8 mouse cellular contexts compared by ENCODE assay signal in the genomic region with DNA sequence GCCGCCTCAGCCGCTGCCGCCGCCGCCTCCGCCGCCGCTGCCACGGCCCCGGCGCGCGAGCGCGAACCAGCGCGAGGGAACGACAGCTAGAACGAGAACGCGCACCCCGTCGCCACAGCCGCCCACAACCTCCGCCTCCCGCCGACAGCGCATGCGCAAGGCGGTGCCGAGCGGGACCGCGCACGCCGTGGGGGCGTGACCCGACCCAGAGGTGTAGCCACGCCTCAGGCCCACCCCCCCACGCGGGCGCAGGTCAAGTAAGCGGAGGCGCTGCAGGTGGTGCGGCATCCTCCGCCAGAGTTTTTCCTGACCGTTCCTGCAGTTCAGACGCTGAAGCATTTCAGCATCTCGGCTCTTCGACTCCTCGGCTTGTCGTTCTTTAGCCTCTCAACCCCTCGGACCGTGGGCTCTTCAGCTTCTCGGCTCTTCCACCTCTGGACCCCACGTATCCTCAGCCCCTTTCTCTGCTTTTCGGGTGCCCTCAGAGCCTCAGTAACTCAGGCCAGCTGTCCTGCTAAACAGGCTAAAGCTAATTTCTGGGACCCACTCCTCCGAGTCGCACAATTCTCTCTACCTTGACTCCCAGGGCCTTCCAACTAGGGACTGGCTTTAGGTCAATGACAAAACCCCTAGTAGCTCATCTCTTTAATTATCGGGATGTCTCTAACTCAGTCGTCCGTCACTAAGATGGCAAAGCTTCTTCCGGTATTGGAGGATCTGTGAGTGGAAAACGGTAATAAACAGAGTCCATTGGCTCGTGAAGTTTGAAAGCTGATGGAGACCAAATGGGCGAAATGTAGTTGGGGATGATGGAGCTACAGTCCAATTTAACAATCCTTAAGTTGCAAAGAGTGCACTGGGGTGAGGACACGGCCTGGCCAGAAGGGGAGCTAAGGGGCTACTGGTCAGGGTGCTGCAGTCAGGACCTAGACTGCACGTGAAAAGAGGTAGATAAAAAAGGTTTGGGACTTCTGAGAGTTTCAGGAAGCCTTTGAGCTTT. TPM values are rescaled to one million over a fixed set of nuclear protein-coding genes. Genes with fewer than 3 reads are reported as not detected.
DNase-seq lines count a peak whose midpoint lies in the region; ATAC-seq lines count a peak whose summit lies in the region.

A gene (minus strand): TSS at position 93 of the 1,000 bp plus-strand sequence.

- no peaks in the 10 kb centered on the region for H3K9me3 ChIP-seq in heart, embryonic 10.5 days
- H3K9me3 ChIP-seq in kidney, embryonic 15.5 days (replicated peaks): no peaks in the 10 kb centered on the region

- ATAC-seq in erythroblast, adult 5-6 weeks (replicated peaks; ENCODE audit: low FRiP score, poor library complexity, severe bottlenecking): peak; percentile 93
- peak; percentile 94 for ATAC-seq in kidney, embryonic 15.5 days (replicated peaks; ENCODE audit: low FRiP score)
- peak; percentile 78 for ATAC-seq in monocyte, adult 5-6 weeks (replicated peaks; ENCODE audit: insufficient number of reproducible peaks, low FRiP score, low TSS enrichment, poor library complexity, severe bottlenecking)

- peak within 1 kb of the TSS; percentile 84 for H3K9ac ChIP-seq in kidney, embryonic 15.5 days

- H3K4me2 ChIP-seq in kidney, embryonic 15.5 days: peak within 1 kb of the TSS; percentile 89

- H3K27ac ChIP-seq in heart, embryonic 10.5 days: peak within 1 kb of the TSS; percentile 94
- H3K27ac ChIP-seq in kidney, embryonic 15.5 days: peak within 1 kb of the TSS; percentile 87

- DNase-seq in B cell, adult 2 months: peak; percentile 99 to 100
- DNase-seq in brain, adult 2 months (ENCODE audit: low read depth, low spot score): peak; percentile 98
- peak; percentile 98 for DNase-seq in heart, embryonic 10.5 days (ENCODE audit: low spot score)
- peak; percentile 99 for DNase-seq in liver
- peak; percentile 98 to 99 for DNase-seq in spleen, postnatal 4 days (ENCODE audit: low spot score in 2 of 2)

- peaks cover 17% of the 10 kb centered on the region; the same call in 1 of the 2 replicates for H3K4me1 ChIP-seq in heart, embryonic 10.5 days
- H3K4me1 ChIP-seq in kidney, embryonic 15.5 days: peaks cover 15% of the 10 kb centered on the region

- H3K27me3 ChIP-seq in heart, embryonic 10.5 days (ENCODE audit: insufficient read depth, poor library complexity, severe bottlenecking): 0 out of 2 replicates have a peak, but pooled peaks cover 5% of the 10 kb centered on the region
- peaks cover 6% of the 10 kb centered on the region; the same call in 1 of the 2 replicates for H3K27me3 ChIP-seq in kidney, embryonic 15.5 days

- under 1% methylated on average over 53 of the region's 68 CpGs for WGBS in heart, embryonic 10.5 days
- WGBS in kidney, embryonic 15.5 days: under 1% methylated on average over 63 of the region's 68 CpGs

- H3K36me3 ChIP-seq in heart, embryonic 10.5 days: no peaks in the 10 kb centered on the region
- H3K36me3 ChIP-seq in kidney, embryonic 15.5 days: no peaks in the 10 kb centered on the region

- peak within 1 kb of the TSS; percentile 93 for H3K4me3 ChIP-seq in heart, embryonic 10.5 days
- peak within 1 kb of the TSS; percentile 97 for H3K4me3 ChIP-seq in kidney, embryonic 15.5 days (replicated peaks)

RNA-seq across cellular contexts. Expression of the gene that starts here (rescaled TPM):
- 15.5 and 18.3 TPM in 2 replicates for total RNA-seq in erythroblast, adult 5-6 weeks (2015; ENCODE audit: low replicate concordance)
- 10.7 and 14.7 TPM in 2 replicates for total RNA-seq in erythroblast, adult 5-6 weeks (2017; ENCODE audit: low replicate concordance)
- 10.9 and 11.9 TPM in 2 replicates for polyA plus RNA-seq in heart, embryonic 10.5 days (2016; fragmentation: Nextera tagmentation; extraction: Ambion mirVana)
- 14.4 and 14.7 TPM in 2 replicates for polyA plus RNA-seq in kidney, embryonic 15.5 days (2015; fragmentation: Nextera tagmentation; extraction: Ambion mirVana)
- 102 to 131 TPM (median 105 TPM) in 3 replicates for total RNA-seq in monocyte, adult 5-6 weeks (2017)

Comparison
In these comparisons a context has a peak if more than half of its experiments do, and no peak if none do; other contexts are left out.
1. Peak in every context shown above with its lines: DNase-seq, ATAC-seq, H3K4me3 ChIP-seq and H3K27ac ChIP-seq.